In genomic region chr11:19111916-19112575, GRCm38 (mm10) we compare ENCODE assay signal across 10 mouse cellular contexts.
A peak's percentile ranks its signal among the peaks of the same experiment; 100 is the strongest.
DNase-seq lines count a peak whose midpoint lies in the region; ATAC-seq and TF ChIP-seq lines count a peak whose summit lies in the region.
"Had no signal": no experiment of that assay in that cellular context is flagged by ENCODE, and none has a peak within 500 bp of the region (broad histone marks: within the 10 kb centered on the region; RNA-seq: fewer than 3 reads in every experiment).

No protein-coding gene starts in this region.

- TF ChIP-seq CTCF in stomach, postnatal 0 days (IDR thresholded peaks at IDR 0.05; ENCODE audit: low read depth) = no peak
- TF ChIP-seq CTCF in cerebellum, adult 2 months (IDR thresholded peaks at IDR 0.05; ENCODE audit: borderline replicate concordance, insufficient read depth, low read depth, low read length) = no peak

- ATAC-seq in stomach, postnatal 0 days (ENCODE audit: low FRiP score, low TSS enrichment) = no peak
- ATAC-seq in intestine, embryonic 15.5 days = no peak

- no peak overlapping the region for H3K4me2 ChIP-seq in stomach, postnatal 0 days (replicated peaks; ENCODE audit: low read depth)
- no peak overlapping the region for H3K4me2 ChIP-seq in intestine, embryonic 15.5 days (replicated peaks)
- H3K4me2 ChIP-seq: limb, embryonic 15.5 days had no signal

- no peaks in the 10 kb centered on the region for H3K9me3 ChIP-seq in stomach, postnatal 0 days (ENCODE audit: control insufficient read depth, low read length)
- no peaks in the 10 kb centered on the region for H3K9me3 ChIP-seq in intestine, embryonic 15.5 days
- H3K9me3 ChIP-seq: heart, embryonic 10.5 days; limb, embryonic 15.5 days had no signal

- no peaks in the 10 kb centered on the region for H3K36me3 ChIP-seq in stomach, postnatal 0 days (ENCODE audit: control insufficient read depth, insufficient read depth, low read length)
- H3K36me3 ChIP-seq in intestine, embryonic 15.5 days = no peaks in the 10 kb centered on the region
- H3K36me3 ChIP-seq: heart, embryonic 10.5 days; limb, embryonic 15.5 days had no signal

- TF ChIP-seq EP300 in stomach, postnatal 0 days (optimal IDR thresholded peaks at IDR 0.05) = no peak

- no peak overlapping the region for H3K4me3 ChIP-seq in stomach, postnatal 0 days (ENCODE audit: low read depth, low read length)
- H3K4me3 ChIP-seq in cerebellum, adult 2 months (replicated peaks; ENCODE audit: insufficient read depth, low read depth, low read length) = no peak overlapping the region
- no peak overlapping the region for H3K4me3 ChIP-seq in intestine, embryonic 15.5 days (replicated peaks)
- H3K4me3 ChIP-seq: heart, embryonic 10.5 days; limb, embryonic 15.5 days had no signal

- no peak overlapping the region for H3K27ac ChIP-seq in stomach, postnatal 0 days (replicated peaks)
- H3K27ac ChIP-seq in cerebellum, adult 2 months (ENCODE audit: insufficient read depth, low read length) = no peak overlapping the region
- H3K27ac ChIP-seq in intestine, embryonic 15.5 days = no peak overlapping the region
- H3K27ac ChIP-seq: heart, embryonic 10.5 days; limb, embryonic 15.5 days had no signal

- 24% methylated on average over 7 of the region's 7 CpGs for WGBS in stomach, postnatal 0 days
- 37% methylated on average over 7 of the region's 7 CpGs for WGBS in cerebellum, adult 2 months
- WGBS in intestine, embryonic 15.5 days = 40% methylated on average over 7 of the region's 7 CpGs

- H3K9ac ChIP-seq in stomach, postnatal 0 days (ENCODE audit: low read length) = no peak overlapping the region
- H3K9ac ChIP-seq in intestine, embryonic 15.5 days = no peak overlapping the region
- H3K9ac ChIP-seq: limb, embryonic 15.5 days had no signal

- no peak for TF ChIP-seq POLR2A in cerebellum, adult 2 months (IDR thresholded peaks at IDR 0.05; ENCODE audit: borderline replicate concordance, insufficient read depth, low read length)

- DNase-seq in cerebellum, postnatal 10 days = peak; percentile 27 to 39
- no peak for DNase-seq in cerebellum, postnatal 25 days
- peak; percentile 27 for DNase-seq in right cerebral cortex, postnatal 14 days
- DNase-seq in right cerebral cortex, postnatal 36 days (ENCODE audit: low spot score in 2 of 2) = no peak
- DNase-seq in kidney, postnatal 14 days = peak; percentile 81
- DNase-seq in stomach, postnatal 0 days (ENCODE audit: low spot score) = peak; percentile 31
- no peak for DNase-seq in cerebellum, adult 2 months

- H3K27me3 ChIP-seq in stomach, postnatal 0 days (ENCODE audit: control insufficient read depth, insufficient read depth, low read length) = no peaks in the 10 kb centered on the region
- no peaks in the 10 kb centered on the region for H3K27me3 ChIP-seq in cerebellum, adult 2 months (ENCODE audit: control insufficient read depth, insufficient read depth, low read length)
- no peaks in the 10 kb centered on the region for H3K27me3 ChIP-seq in intestine, embryonic 15.5 days (replicated peaks)
- H3K27me3 ChIP-seq: limb, embryonic 15.5 days had no signal

- no peaks in the 10 kb centered on the region for H3K4me1 ChIP-seq in stomach, postnatal 0 days (replicated peaks; ENCODE audit: control insufficient read depth, insufficient read depth)
- H3K4me1 ChIP-seq in cerebellum, adult 2 months (ENCODE audit: control insufficient read depth, insufficient read depth, low read length) = no peaks in the 10 kb centered on the region
- H3K4me1 ChIP-seq in intestine, embryonic 15.5 days (replicated peaks) = no peaks in the 10 kb centered on the region
- H3K4me1 ChIP-seq: heart, embryonic 10.5 days had no signal

Comparison
In these comparisons a context has a peak if more than half of its experiments do, and no peak if none do; other contexts are left out.
1. DNase-seq: peak in cerebellum, postnatal 10 days (2 of 2), right cerebral cortex, postnatal 14 days (single experiment), kidney, postnatal 14 days (single experiment) and stomach, postnatal 0 days (single experiment); none in cerebellum, postnatal 25 days (0 of 2), right cerebral cortex, postnatal 36 days (0 of 2) and cerebellum, adult 2 months (0 of 2).